In genomic region chr12:29161546-29161945, GRCm38 (mm10) we compare ENCODE assay signal across 31 mouse cellular contexts.
"Had no signal": no experiment of that assay in that cellular context is flagged by ENCODE, and none has a peak within 500 bp of the region (broad histone marks: within the 10 kb centered on the region; RNA-seq: fewer than 3 reads in every experiment).

No protein-coding gene starts in this region.

- H3K9ac ChIP-seq: limb, embryonic 12.5 days; limb, embryonic 13.5 days; limb, embryonic 15.5 days; liver, embryonic 12.5 days; liver, embryonic 13.5 days; liver, embryonic 14.5 days; liver, embryonic 15.5 days; liver, postnatal 0 days; lung, embryonic 14.5 days; lung, embryonic 15.5 days; midbrain, embryonic 12.5 days; midbrain, embryonic 13.5 days; midbrain, embryonic 15.5 days had no signal

- H3K4me3 ChIP-seq: limb, embryonic 10.5 days; limb, embryonic 12.5 days; limb, embryonic 13.5 days; limb, embryonic 15.5 days; liver, embryonic 12.5 days; liver, embryonic 13.5 days; liver, embryonic 15.5 days; lung, embryonic 15.5 days; megakaryocyte, embryonic 14.5 days; midbrain, embryonic 10.5 days; midbrain, embryonic 12.5 days; midbrain, embryonic 13.5 days; midbrain, embryonic 15.5 days; myocyte had no signal

- H3K27ac ChIP-seq: limb, embryonic 10.5 days; limb, embryonic 12.5 days; limb, embryonic 13.5 days; limb, embryonic 15.5 days; liver, embryonic 12.5 days; liver, embryonic 13.5 days; liver, embryonic 14.5 days; liver, embryonic 15.5 days; lung, embryonic 15.5 days; macrophage; midbrain, embryonic 10.5 days; midbrain, embryonic 12.5 days; midbrain, embryonic 13.5 days; midbrain, embryonic 15.5 days had no signal

- H3K9me3 ChIP-seq: limb, embryonic 10.5 days; limb, embryonic 12.5 days; limb, embryonic 13.5 days; limb, embryonic 15.5 days; liver, embryonic 12.5 days; liver, embryonic 13.5 days; liver, embryonic 15.5 days; lung, embryonic 15.5 days; midbrain, embryonic 10.5 days; midbrain, embryonic 12.5 days; midbrain, embryonic 13.5 days; midbrain, embryonic 15.5 days had no signal

- H3K36me3 ChIP-seq: limb, embryonic 10.5 days; limb, embryonic 12.5 days; limb, embryonic 13.5 days; limb, embryonic 15.5 days; liver, embryonic 12.5 days; liver, embryonic 13.5 days; liver, embryonic 15.5 days; lung, embryonic 15.5 days; midbrain, embryonic 10.5 days; midbrain, embryonic 12.5 days; midbrain, embryonic 13.5 days; midbrain, embryonic 15.5 days had no signal

- DNase-seq: left cerebral cortex, postnatal 4 days; liver; liver, embryonic 13.5 days; liver, postnatal 0 days; lung, adult 18-20 months; lung, adult 2 months; lung, embryonic 14.5 days; lung, postnatal 10 days; lung, postnatal 14 days; lung, postnatal 36 days; lung, postnatal 4 days; midbrain, embryonic 14.5 days had no signal

- H3K27me3 ChIP-seq: limb, embryonic 12.5 days; limb, embryonic 13.5 days; limb, embryonic 15.5 days; liver, embryonic 12.5 days; liver, embryonic 13.5 days; liver, embryonic 15.5 days; lung, embryonic 15.5 days; megakaryocyte, embryonic 14.5 days; midbrain, embryonic 12.5 days; midbrain, embryonic 13.5 days; midbrain, embryonic 15.5 days had no signal

- H3K4me1 ChIP-seq: liver, embryonic 12.5 days; liver, embryonic 13.5 days; liver, embryonic 15.5 days; lung, embryonic 15.5 days; megakaryocyte, embryonic 14.5 days; midbrain, embryonic 12.5 days; midbrain, embryonic 15.5 days had no signal

- H3K4me2 ChIP-seq: limb, embryonic 12.5 days; limb, embryonic 13.5 days; limb, embryonic 15.5 days; liver, embryonic 11.5 days; liver, embryonic 12.5 days; liver, embryonic 13.5 days; liver, embryonic 15.5 days; lung, embryonic 14.5 days; lung, embryonic 15.5 days; midbrain, embryonic 11.5 days; midbrain, embryonic 12.5 days; midbrain, embryonic 13.5 days; midbrain, embryonic 15.5 days had no signal

- ATAC-seq: liver, embryonic 12.5 days; liver, postnatal 0 days; lung, postnatal 0 days; midbrain, embryonic 13.5 days; midbrain, embryonic 15.5 days; midbrain, embryonic 16.5 days had no signal
